Mouse (Mus musculus) adrenal gland, adult 2 months (tissue): Measurements from ENCODE around the gene Gabrb1. TPM values are rescaled to one million over a fixed set of nuclear protein-coding genes. Genes with fewer than 3 reads are reported as not detected.
A peak's percentile ranks its signal among the peaks of the same experiment; 100 is the strongest.

ENCODE experiments used
- DNase-seq: peaks from one replicate; pipeline ENCODE4 v3.0.0; 2021
- polyA plus RNA-seq: library from polyadenylated mRNA; depleted of rRNA; stranded (reverse); fragments of >200 nt; gene quantifications from 2 replicates; pipeline ENCODE4 v1.2.3, GENCODE M21; 2012
- total RNA-seq, 2 experiments: library from RNA; stranded (reverse); gene quantifications; 2 replicates each; pipeline ENCODE4 v1.2.3; 2021

Gabrb1 gene
- total and polyA plus RNA-seq, 3 experiments = 0.03 to 0.26 (median 0.06) TPM

DNA sequence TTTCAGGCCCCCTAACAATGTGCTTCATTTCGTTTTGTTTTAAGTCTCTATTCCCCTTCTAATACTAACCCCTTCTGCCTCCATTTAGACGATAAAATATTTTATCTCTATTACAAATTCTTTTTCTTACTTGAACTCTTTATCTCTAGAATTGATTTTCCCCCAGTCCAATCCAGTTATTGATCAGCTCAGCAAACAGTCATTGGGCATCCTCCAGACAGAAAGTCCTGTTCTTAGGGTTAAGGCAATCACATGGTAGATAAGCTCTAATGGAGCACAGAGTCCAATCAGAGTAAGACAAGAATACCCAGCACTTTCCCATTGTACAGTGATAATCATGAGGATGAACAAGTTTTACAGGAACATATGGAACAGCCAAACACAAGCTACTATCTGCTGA lies 172.4 kb downstream of the Gabrb1 start:
- DNase-seq = no peak

DNA sequence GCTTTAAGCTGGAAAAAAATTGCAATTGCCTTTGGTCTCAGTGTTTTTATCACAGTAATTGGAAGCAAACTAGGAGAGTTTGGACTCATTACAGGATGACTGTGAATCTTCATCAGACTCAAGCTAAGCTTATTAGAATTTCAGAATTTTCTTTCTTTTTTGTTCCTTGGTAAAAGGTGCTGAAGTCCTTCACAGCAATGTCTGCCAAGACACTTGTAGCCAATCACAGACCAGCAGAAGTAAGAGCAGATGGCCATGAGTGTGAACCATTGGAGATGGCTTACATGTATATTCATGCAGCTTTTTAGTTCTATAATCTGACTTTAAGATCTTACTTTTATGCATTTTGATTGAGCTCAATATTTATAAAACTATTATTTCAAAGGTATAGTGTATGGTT lies 184.3 kb downstream of the Gabrb1 start:
- no peak for DNase-seq

- no peak for DNase-seq
These were observed 240.3 kb downstream of the Gabrb1 start for GRCm38 (mm10) chr5:71898214-71898613.

DNA sequence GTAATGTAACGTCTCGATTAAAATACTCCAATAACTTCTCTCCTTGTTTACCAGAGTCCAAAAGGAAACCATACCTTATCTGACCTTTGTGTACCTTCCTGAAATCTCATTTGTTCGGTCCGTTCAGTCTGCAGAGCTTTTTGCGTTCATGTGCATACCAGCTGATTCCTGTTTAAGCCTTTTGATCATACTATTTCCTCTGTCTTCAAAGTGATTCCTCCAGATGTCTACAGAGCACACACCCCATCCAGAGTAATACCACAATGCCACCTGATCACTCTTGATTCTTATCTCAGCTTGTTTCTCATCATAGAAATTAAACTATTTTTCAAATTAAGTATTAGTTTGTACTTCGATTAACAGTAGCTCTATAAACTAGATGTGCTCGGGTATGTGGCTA lies 245.5 kb downstream of the Gabrb1 start:
- DNase-seq = no peak

DNA sequence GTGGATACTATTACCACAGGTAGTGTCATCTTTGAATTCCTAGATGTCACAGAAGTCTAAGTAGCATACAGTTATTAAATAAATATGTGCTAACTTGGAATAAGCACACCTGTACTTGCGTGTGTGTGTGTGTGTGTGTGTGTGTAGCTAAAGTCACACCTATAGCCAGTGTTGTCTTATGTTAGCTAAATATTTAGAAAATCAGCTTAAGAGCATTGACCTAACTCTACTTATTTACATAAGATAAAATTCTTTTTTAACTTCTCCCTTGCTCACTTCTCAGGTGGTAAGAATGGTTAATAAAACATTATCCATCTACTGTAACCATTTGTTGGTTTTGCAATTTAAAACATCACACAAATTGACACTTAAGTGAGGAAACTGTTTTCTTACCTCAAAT lies 256.1 kb downstream of the Gabrb1 start:
- no peak for DNase-seq

GRCm38 (mm10) chr5:71915711-71916110 lies 257.8 kb downstream of the Gabrb1 start:
- no peak for DNase-seq

DNA sequence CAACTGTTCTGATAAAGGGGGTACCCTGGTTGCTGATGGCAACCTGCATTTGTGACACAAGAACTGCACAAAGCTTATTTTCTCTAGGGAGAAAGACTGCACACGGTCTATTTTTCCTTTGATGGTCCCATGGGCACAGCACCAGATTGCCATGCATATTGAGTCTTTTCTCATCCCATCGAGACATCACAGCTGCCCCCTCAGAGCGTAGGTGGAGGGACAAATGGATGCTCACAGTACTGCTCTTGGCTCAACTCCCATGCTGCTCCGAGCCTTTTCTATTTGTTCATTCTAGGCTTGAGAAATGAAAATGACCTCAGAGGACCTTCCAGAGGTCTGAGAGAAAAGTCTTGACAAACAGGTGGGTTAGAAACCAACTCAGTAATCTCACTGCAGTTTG lies 259.3 kb downstream of the Gabrb1 start:
- DNase-seq = no peak

DNA sequence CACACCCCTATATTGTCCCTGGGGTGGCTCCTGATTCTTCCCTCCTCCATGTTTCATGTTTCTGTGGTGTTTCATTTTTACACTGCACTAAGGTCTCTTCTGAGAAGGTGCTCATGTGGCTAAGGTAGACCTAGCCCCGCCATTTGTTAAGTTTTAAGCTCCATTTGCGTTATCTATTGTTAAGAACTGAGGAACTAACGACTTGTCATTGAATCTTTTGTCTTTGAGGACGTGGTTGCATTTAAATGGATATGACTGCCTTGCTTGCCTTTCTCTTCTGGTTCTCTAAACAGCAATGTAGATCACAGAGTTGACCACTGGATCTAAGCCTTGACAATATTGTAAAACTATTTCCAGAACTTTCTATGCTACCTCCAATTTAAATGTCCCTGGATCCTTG lies 265.7 kb downstream of the Gabrb1 start:
- no peak for DNase-seq

GRCm38 (mm10) chr5:71926336-71926735 lies 268.4 kb downstream of the Gabrb1 start:
- no peak for DNase-seq

DNA sequence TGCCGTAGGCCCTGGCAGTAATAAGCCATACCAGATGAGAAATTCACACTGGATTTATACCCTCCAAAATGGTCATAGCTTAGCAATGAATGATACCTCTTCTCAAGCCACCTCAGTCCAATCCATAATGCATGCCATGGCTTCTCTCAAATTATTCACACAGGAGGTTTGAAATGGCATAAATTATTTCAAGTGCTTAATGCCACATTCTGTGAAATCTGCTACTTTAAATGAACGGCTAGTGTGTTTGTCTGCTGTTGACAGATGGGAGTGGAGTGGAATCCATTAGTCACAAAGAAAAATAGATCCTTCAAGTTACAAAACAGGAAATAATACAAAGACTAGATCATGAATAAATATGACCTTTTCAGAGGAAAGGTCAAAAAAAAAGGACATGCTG lies 272.1 kb downstream of the Gabrb1 start:
- DNase-seq = no peak

DNA sequence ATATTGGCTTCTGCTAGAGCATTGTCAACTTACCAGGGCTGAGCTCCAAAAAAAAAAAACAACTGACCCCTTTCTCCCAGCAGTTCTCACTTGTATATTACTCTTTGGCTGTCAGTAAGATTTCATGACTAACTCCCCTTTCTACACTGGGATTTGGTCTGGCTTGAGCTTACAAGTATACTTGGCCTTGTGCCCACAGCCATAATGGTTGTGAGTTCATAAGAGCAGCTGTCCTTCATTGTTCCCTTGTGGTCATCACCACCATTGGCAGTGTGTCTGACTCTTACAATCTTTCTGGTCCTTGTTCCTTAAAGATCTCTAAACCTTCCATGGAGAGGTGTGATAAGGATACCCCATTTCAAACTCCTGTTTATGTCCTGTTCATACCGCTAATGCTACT lies 293.5 kb downstream of the Gabrb1 start:
- DNase-seq = no peak

DNA sequence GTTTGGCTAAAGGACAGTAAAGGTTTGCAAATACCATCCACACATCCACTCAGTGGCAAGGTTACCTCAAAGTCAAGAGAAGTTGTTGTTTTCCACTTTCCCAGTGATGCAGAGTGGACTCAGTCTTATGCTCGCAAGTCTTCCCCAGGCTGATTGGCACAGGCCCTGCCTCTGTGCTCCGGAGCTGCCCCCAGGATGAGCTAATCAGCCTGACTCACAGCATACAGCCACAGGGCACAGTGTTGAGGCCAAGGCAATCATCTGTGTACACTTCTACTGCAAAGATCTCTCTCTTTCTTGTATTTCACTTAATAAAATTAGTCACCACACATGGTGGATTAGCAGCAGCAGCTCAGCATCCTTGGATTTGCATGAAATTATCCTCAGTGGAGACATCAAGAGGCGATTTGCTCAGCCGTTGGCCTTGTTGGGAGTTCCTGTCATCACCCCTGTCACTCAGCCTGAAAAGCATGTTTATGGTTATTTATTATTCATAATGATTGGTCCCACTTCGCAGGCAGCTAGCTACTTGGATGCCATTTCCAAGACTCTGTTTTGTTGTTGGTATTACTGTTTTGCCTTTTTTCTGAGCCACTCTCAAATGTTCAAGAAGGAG lies 297.3 kb downstream of the Gabrb1 start:
- peak; percentile 66 for DNase-seq

DNA sequence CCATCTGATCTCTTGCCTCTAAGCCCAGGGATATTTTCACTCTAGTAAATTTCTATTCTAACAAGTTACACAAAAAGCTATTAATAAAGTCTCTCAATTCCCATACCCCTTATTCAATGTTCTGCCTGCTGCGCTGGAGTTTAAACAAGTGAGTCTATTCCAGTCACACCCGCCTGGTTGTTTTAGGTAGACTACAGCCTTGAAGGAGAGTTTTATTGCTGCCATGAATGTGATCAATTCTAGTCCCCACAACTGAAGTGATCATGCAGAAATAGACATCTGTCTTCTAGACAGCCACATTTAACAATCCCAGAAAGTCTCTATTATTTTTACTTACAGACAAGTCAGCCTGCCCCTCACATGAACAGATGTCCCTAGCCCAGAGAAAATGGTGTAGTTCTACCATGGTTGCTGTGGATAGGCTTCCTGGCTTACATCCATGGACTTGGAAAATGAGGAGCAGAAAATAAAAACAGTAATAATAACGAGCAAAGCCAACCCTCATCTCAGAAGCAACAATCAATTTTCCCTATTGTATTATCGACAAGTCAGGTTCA lies 307.0 kb downstream of the Gabrb1 start:
- no peak for DNase-seq

- peak; percentile 6 for DNase-seq
These were observed 307.6 kb downstream of the Gabrb1 start for GRCm38 (mm10) chr5:71965529-71965928.

GRCm38 (mm10) chr5:71970140-71970800 lies 312.4 kb downstream of the Gabrb1 start:
- DNase-seq = peak; percentile 28

DNA sequence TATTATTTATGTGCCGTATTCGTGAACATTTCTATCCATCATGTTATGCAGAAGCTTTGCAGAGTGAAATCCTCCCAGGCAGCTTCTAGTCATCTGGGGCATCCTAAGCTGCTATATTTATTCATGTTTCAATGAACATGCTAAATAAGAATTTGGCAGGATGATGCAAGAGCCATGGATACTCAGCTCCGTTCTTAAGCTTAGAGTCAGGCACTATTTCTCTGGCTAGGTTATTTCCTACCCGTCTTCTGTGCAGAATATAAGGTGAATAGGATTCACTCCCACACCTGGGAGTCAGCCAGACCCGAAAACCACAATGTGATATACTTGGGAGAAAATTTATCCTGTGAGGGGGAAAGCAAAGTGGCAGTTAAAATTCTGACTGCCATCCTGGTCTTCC lies 314.9 kb downstream of the Gabrb1 start:
- no peak for DNase-seq

DNA sequence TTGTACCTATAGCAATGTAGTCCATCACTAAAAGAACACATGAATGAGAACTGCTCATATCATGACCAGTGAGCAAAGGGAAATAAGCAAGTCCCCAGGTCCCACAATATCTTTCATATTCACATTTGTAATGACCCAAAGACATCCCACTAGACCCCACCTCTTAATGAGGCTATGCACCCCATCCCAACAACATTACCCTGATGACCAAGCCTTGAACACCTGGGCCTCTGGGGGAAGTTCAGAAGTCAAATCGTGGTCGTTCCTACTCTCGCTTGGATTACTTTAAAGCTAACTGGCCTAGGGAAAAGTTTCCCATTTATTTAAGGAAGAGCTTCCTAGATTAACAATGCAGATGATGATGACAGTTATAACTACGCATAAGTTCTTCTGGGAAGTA lies 318.2 kb downstream of the Gabrb1 start:
- DNase-seq = no peak

GRCm38 (mm10) chr5:71976571-71977061 lies 318.7 kb downstream of the Gabrb1 start:
- no peak for DNase-seq

DNA sequence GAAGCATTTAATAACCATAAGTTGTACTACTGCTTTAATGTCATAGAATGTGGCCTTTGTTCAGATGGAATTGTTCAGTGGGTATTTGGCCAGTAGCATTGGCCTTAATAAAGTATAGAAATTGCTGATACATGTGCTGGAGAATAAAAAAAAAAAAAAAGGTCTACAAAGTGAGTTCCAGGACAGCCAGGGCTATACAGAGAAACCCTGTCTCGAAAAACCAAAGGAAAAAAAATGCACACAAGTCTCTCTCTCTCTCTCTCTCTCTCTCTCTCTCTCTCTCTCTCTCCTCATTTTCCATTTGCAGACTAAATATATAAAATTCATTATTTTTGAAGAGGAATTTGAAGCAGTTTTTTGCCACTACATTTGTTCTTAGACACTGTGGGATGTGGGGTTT lies 328.6 kb downstream of the Gabrb1 start:
- DNase-seq = no peak

DNA sequence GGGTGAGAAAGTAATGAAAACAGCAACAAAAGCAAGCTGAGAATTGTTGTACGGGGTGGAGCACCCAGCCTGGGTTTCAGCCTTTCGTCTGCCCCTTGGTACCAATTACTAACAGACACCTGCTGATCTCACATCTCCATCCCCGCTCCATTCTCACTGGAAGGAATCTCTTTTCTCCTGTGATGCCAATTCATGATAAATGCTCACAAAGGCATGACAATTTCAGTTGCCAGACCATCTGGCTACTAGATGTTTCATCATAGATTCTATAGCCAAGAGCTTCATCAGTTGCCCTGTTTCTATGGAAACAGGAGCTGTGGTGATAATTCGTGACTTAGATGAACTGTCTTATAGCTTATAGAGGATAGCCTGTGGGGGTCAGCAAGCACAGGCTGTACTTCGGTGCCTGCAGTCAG lies 329.1 kb downstream of the Gabrb1 start:
- DNase-seq = no peak

DNA sequence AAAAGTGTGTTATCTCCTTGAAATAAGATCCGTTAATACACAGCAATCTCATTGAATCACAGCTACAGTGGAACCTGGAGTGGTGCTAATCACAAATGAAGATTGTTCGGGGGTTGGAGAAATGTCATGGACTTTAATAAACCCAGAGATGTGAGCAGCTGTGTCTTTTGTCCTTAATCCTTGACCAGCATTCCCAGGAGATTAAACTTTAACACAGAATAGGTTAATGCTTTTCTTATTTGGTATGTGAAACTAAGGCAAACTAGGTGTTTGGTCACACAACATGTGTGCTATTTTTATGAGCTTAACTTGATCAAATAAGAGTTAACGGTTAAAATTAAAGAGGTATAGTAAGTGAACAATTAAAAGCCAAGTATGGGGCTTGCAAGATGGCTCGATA lies 341.6 kb downstream of the Gabrb1 start:
- DNase-seq = no peak

GRCm38 (mm10) chr5:72003811-72004435 lies 346.0 kb downstream of the Gabrb1 start:
- DNase-seq = peak; percentile 35

- no peak for DNase-seq
These were observed 379.0 kb downstream of the Gabrb1 start for GRCm38 (mm10) chr5:72036954-72037353.
